Mouse (Mus musculus): ENCODE measurements around the gene Dync1i2.

GRCm38 (mm10) chr2:71188861-71189260, 22.6 kb upstream of the Dync1i2 start:
- TF ChIP-seq POLR2A (IDR thresholded peaks at IDR 0.05; ENCODE audit: borderline replicate concordance, low read depth, low read length) (no peak), CTCF (IDR thresholded peaks at IDR 0.05; ENCODE audit: low read depth, low read length) (no peak)
